Mouse (Mus musculus): Measurements from ENCODE around the gene Lhfpl5.

The Lhfpl5 gene

GRCm38 (mm10) chr17:28625327-28625726 is 49.9 kb downstream of the Lhfpl5 start:
- no peak for DNase-seq (ENCODE audit: low read depth, low spot score)

- DNase-seq (ENCODE audit: low read depth, low spot score), result no peak
These were observed 51.5 kb downstream of the Lhfpl5 start for GRCm38 (mm10) chr17:28626937-28627336.

- no peak for DNase-seq (ENCODE audit: low read depth, low spot score)
These were observed 53.0 kb downstream of the Lhfpl5 start for GRCm38 (mm10) chr17:28628248-28629124.

GRCm38 (mm10) chr17:28629125-28629524 is 53.7 kb downstream of the Lhfpl5 start:
- no peak for DNase-seq (ENCODE audit: low read depth, low spot score)

Data from c-Kit-negative CD71-positive TER-119-positive erythroid progenitor cells, embryonic 14.5 days (primary cell).